Mouse (Mus musculus) small intestine, adult 2 months (tissue): ENCODE measurements around the gene Tbxas1. TPM values are rescaled to one million over a fixed set of nuclear protein-coding genes. Genes with fewer than 3 reads are reported as not detected.
A peak's percentile ranks its signal among the peaks of the same experiment; 100 is the strongest.

ENCODE experiments used
- H3K27ac ChIP-seq: fragments of 200-500 bp; 2 replicates; pipeline ENCODE4 v1.5.1; 2012; ENCODE audit warnings: low read depth, low read length, control low read depth, inconsistent platforms; ENCODE audit not compliant: insufficient read depth
- H3K27me3 ChIP-seq: fragments of 200-500 bp; 2 replicates; pipeline ENCODE4 v1.6.1; 2012; ENCODE audit warnings: mild to moderate bottlenecking, moderate library complexity, low read length, inconsistent platforms; ENCODE audit not compliant: control insufficient read depth, insufficient read depth
- H3K36me3 ChIP-seq: fragments of 200-500 bp; 2 replicates; pipeline ENCODE4 v1.6.1; 2012; ENCODE audit warnings: mild to moderate bottlenecking, low read length, control low read depth, inconsistent platforms; ENCODE audit not compliant: control insufficient read depth, insufficient read depth
- H3K4me1 ChIP-seq: fragments of 200-500 bp; 2 replicates; pipeline ENCODE4 v1.6.1; 2012; ENCODE audit warnings: low read length, inconsistent platforms, mixed read lengths; ENCODE audit not compliant: control insufficient read depth, insufficient read depth, insufficient read length
- H3K4me3 ChIP-seq: fragments of 200-500 bp; 2 replicates; pipeline ENCODE4 v1.5.1; 2012; ENCODE audit warnings: low read depth, mild to moderate bottlenecking, control low read depth, inconsistent platforms, low read length, moderate library complexity
- CTCF ChIP-seq: fragments of 200-500 bp; IDR thresholded peaks from 2 replicates; pipeline ENCODE4 v1.5.1; 2012; ENCODE audit warnings: low read depth, mild to moderate bottlenecking, control low read depth, inconsistent platforms, low read length, moderate library complexity, mixed read lengths; ENCODE audit not compliant: insufficient replicate concordance, insufficient read length; ENCODE audit errors: extremely low read depth
- POLR2A ChIP-seq: fragments of 200-500 bp; IDR thresholded peaks from 2 replicates; pipeline ENCODE4 v1.6.1; 2012; ENCODE audit warnings: low read depth, mild to moderate bottlenecking, control low read depth, inconsistent platforms, low read length, moderate library complexity
- WGBS: fragments of 180-500 bp; shearing (Covaris S2); methylation state at CpG from one replicate; pipeline ENCODE4 v1.1.7; 2018; 5-methylcytosine and 5-hydroxymethylcytosine counted together
- polyA plus RNA-seq: library from polyadenylated mRNA; depleted of rRNA; stranded (reverse); fragments of >200 nt; gene quantifications from 2 replicates; pipeline ENCODE4 v1.2.3, GENCODE M21; 2012; rRNA removed

Tbxas1 gene
- polyA plus RNA-seq, 1 experiment, result 1.8 TPM

DNA sequence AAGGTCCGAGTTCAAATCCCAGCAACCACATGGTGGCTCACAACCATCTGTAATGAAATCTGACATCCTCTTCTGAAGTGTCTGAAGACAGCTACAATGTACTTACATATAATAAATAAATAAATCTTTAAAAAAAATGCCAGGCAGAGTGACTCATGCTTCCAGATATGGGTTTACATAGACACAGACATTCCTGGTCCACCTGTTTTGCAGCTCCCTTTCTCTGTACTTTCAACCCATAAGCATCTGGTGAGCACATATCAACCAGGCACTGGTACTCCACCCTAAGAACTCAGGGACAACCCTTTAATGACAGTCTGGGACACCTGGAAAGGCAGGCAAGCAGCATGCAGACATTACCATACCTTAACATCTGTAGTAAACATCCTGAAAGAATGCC is 240.2 kb downstream of the Tbxas1 start:
- H3K36me3 ChIP-seq, result peaks cover 24% of the 10 kb centered on the region

GRCm38 (mm10) chr6:39117584-39118455 is 242.6 kb downstream of the Tbxas1 start, which contains the start of gene Parp12:
Gene Parp12 (minus strand): TSS chr6:39118349.
- H3K4me1 ChIP-seq, result peaks cover 10% of the 10 kb centered on the region; the same call in 1 of the 2 replicates
- TF ChIP-seq POLR2A (peak; percentile 64), CTCF (no peak)
- H3K36me3 ChIP-seq, result peaks cover 8% of the 10 kb centered on the region
- no peaks in the 10 kb centered on the region for H3K27me3 ChIP-seq
- H3K27ac ChIP-seq, result peak within 1 kb of the TSS; percentile 84
- WGBS, result 1% methylated on average over 101 of the region's 101 CpGs
- H3K4me3 ChIP-seq, result peak within 1 kb of the TSS; percentile 87

More for the DNA sequence above, 240.2 kb downstream of the Tbxas1 start:
- H3K27me3 ChIP-seq, result no peaks in the 10 kb centered on the region
- no peak overlapping the region for H3K4me3 ChIP-seq
- no peak for TF ChIP-seq POLR2A
- TF ChIP-seq CTCF, result no peak
- peak overlapping the region; percentile 57 for H3K27ac ChIP-seq
- WGBS, result 83% methylated on average over 1 of the region's 1 CpGs
- peaks cover 10% of the 10 kb centered on the region; the same call in 1 of the 2 replicates for H3K4me1 ChIP-seq

- Histone ChIP-seq H3K27ac (peak overlapping the region; percentile 84), H3K4me3 (peak overlapping the region; percentile 87), H3K27me3 (no peaks in the 10 kb centered on the region), H3K36me3 (peaks cover 5% of the 10 kb centered on the region; the same call in 1 of the 2 replicates), H3K4me1 (peaks cover 10% of the 10 kb centered on the region; the same call in 1 of the 2 replicates)
- 15% methylated on average over 49 of the region's 49 CpGs for WGBS
- no peak for TF ChIP-seq CTCF
- no peak for TF ChIP-seq POLR2A
Measured at GRCm38 (mm10) chr6:39118456-39118881, 243.3 kb downstream of the Tbxas1 start.

- TF ChIP-seq POLR2A (no peak), CTCF (no peak)
- H3K27me3 ChIP-seq, result no peaks in the 10 kb centered on the region
- H3K4me1 ChIP-seq, result peaks cover 5% of the 10 kb centered on the region; the same call in 1 of the 2 replicates
- 0 out of 2 replicates have a peak, but pooled peaks cover 2% of the 10 kb centered on the region for H3K36me3 ChIP-seq
- 47% methylated on average over 3 of the region's 3 CpGs for WGBS
- no peak overlapping the region for H3K27ac ChIP-seq
- H3K4me3 ChIP-seq, result no peak overlapping the region
Measured at GRCm38 (mm10) chr6:39120685-39121084, 245.5 kb downstream of the Tbxas1 start.

GRCm38 (mm10) chr6:39124719-39125118 is 249.5 kb downstream of the Tbxas1 start:
- Histone ChIP-seq H3K36me3 (0 out of 2 replicates have a peak, but pooled peaks cover 2% of the 10 kb centered on the region), H3K4me3 (no peak overlapping the region), H3K4me1 (no peaks in the 10 kb centered on the region), H3K27me3 (no peaks in the 10 kb centered on the region), H3K27ac (no peak overlapping the region)
- TF ChIP-seq CTCF, result no peak
- no peak for TF ChIP-seq POLR2A

GRCm38 (mm10) chr6:39131480-39131879 is 256.3 kb downstream of the Tbxas1 start:
- Histone ChIP-seq H3K27me3 (no peaks in the 10 kb centered on the region), H3K4me3 (no peak overlapping the region), H3K36me3 (peaks cover 16% of the 10 kb centered on the region), H3K27ac (no peak overlapping the region), H3K4me1 (no peaks in the 10 kb centered on the region)
- WGBS, result 44% methylated on average over 4 of the region's 4 CpGs
- TF ChIP-seq POLR2A (no peak), CTCF (no peak)

- 83% methylated on average over 5 of the region's 5 CpGs for whole genome bisulfite sequencing
- Histone ChIP-seq H3K27me3 (no peaks in the 10 kb centered on the region), H3K4me1 (no peaks in the 10 kb centered on the region), H3K27ac (no peak overlapping the region), H3K4me3 (no peak overlapping the region), H3K36me3 (peaks cover 20% of the 10 kb centered on the region)
- TF ChIP-seq POLR2A (no peak), CTCF (no peak)
Measured at GRCm38 (mm10) chr6:39132556-39132955, 257.4 kb downstream of the Tbxas1 start.

Other genes with a start within 250 kb of the Tbxas1 start
- gene Klrg2, start 238.2 kb upstream of the Tbxas1 start, polyA plus RNA-seq, result 0.75 and 0.90 TPM in 2 replicates
- gene Clec2l, start 212.3 kb upstream of the Tbxas1 start, polyA plus RNA-seq, result 0.41 and 0.53 TPM in 2 replicates
- 28.7 and 74.7 TPM in 2 replicates for gene Hipk2, start 761 bp downstream of the Tbxas1 start, polyA plus RNA-seq
- 35.0 and 103 TPM in 2 replicates for gene Parp12, start 242.9 kb downstream of the Tbxas1 start, polyA plus RNA-seq